Mouse (Mus musculus) E14TG2a.4 (cell line): ENCODE measurements around the gene Ccdc24.

Experiments
- CTCF ChIP-seq: conservative IDR thresholded peaks from 2 replicates; pipeline ENCODE4 v1.5.1; 2014; ENCODE audit warnings: low read length
- POU5F1 ChIP-seq: IDR thresholded peaks from 2 replicates; pipeline ENCODE4 v1.6.1; 2014; ENCODE audit warnings: low read length, borderline replicate concordance

GRCm38 (mm10) chr4:117918261-117918660, 45.9 kb upstream of the Ccdc24 start:
- TF ChIP-seq CTCF (no peak), POU5F1 (no peak)
